Mouse (Mus musculus): ENCODE results near the gene Rtn4r. TPM values are rescaled to one million over a fixed set of nuclear protein-coding genes. Genes with fewer than 3 reads are reported as not detected.

The Rtn4r gene
- polyA plus RNA-seq, 1 experiment, result not detected

DNA sequence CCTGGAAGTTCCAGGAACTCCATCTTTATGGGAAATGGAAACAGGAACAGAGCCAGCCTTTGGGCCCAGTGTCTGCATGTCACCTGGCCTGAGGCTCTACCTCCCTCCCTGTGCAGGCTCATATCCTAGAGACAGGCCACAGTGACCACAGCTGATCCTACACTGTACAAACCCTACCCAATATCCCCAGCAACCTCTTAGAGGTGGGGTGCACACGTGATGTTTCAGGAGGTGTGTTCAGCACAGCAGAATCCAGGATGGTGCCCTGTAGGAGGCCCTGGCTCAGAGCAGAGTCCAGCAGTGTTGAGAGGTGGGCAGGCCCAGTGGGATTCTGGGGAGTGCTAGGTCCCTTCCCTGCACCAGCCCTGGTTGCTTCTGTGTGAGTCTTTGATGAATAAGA is 4.0 kb upstream of the Rtn4r start:
- Histone ChIP-seq H3K4me3 (ENCODE audit: insufficient read depth, low read length) (no peak overlapping the region), H3K4me1 (ENCODE audit: control insufficient read depth, insufficient read depth, low read length) (peaks cover 12% of the 10 kb centered on the region), H3K27ac (ENCODE audit: insufficient read depth, low read depth, low read length) (no peak overlapping the region)
- no peak for TF ChIP-seq CTCF (IDR thresholded peaks at IDR 0.05; ENCODE audit: low read depth, low read length)
- no peak for TF ChIP-seq POLR2A (IDR thresholded peaks at IDR 0.05; ENCODE audit: borderline replicate concordance, low read depth, low read length)

DNA sequence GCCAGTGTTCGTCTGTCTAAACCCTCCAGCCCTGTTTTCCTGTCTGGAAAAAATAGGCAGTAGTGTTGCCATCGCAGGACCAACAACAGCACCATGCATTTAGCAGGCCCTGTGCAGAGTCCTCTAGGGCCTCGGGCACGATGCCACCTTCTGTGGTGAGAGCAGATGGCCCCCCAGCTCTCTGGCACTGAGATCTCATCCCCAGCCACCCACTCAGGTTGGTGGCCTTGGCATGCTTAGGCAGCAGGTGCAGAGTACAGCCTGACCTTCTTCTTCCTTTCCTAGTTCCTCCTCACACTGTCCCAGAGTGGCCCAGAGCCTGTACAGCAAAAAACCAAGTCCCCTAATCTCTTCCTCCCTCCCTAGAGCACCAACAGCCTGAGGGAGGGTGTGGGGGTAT is 3.4 kb upstream of the Rtn4r start:
- Histone ChIP-seq H3K4me3 (ENCODE audit: insufficient read depth, low read length) (no peak overlapping the region), H3K4me1 (ENCODE audit: control insufficient read depth, insufficient read depth, low read length) (peaks cover 10% of the 10 kb centered on the region; the same call in 1 of the 2 replicates), H3K27ac (ENCODE audit: insufficient read depth, low read depth, low read length) (no peak overlapping the region)
- TF ChIP-seq POLR2A (IDR thresholded peaks at IDR 0.05; ENCODE audit: borderline replicate concordance, low read depth, low read length) (no peak), CTCF (IDR thresholded peaks at IDR 0.05; ENCODE audit: low read depth, low read length) (no peak)

DNA sequence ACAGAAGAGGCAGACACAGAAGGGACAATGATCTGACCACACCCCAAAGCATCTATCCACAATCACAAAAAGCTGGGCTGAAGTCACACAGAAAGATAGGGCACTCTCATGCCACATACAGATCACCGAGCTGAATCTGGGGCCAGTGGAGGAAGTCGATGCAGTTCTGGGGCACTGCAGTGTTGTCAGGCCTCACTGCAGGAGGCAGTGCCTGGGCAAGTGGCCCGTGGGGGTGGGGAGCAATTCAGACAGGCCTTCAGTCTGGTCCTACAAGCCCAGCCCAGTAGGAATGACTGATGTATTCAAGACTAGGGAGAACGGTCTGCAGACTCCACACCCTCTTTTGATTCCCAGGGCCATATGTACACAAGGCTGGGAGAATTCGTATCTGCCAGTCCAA is 2.8 kb upstream of the Rtn4r start:
- H3K27ac ChIP-seq (ENCODE audit: insufficient read depth, low read depth, low read length), result no peak overlapping the region
- no peak for TF ChIP-seq CTCF (IDR thresholded peaks at IDR 0.05; ENCODE audit: low read depth, low read length)
- TF ChIP-seq POLR2A (IDR thresholded peaks at IDR 0.05; ENCODE audit: borderline replicate concordance, low read depth, low read length), result no peak
- no peak overlapping the region for H3K4me3 ChIP-seq (ENCODE audit: insufficient read depth, low read length)
- peaks cover 10% of the 10 kb centered on the region; the same call in 1 of the 2 replicates for H3K4me1 ChIP-seq (ENCODE audit: control insufficient read depth, insufficient read depth, low read length)

GRCm38 (mm10) chr16:18125131-18125530 is 2.3 kb upstream of the Rtn4r start:
- H3K4me3 ChIP-seq (ENCODE audit: insufficient read depth, low read length), result no peak overlapping the region
- peaks cover 13% of the 10 kb centered on the region for H3K4me1 ChIP-seq (ENCODE audit: control insufficient read depth, insufficient read depth, low read length)
- H3K27ac ChIP-seq (ENCODE audit: insufficient read depth, low read depth, low read length), result no peak overlapping the region
- TF ChIP-seq CTCF (IDR thresholded peaks at IDR 0.05; ENCODE audit: low read depth, low read length), result no peak
- no peak for TF ChIP-seq POLR2A (IDR thresholded peaks at IDR 0.05; ENCODE audit: borderline replicate concordance, low read depth, low read length)

GRCm38 (mm10) chr16:18126211-18126610 is 1.2 kb upstream of the Rtn4r start:
- Histone ChIP-seq H3K4me3 (ENCODE audit: insufficient read depth, low read length) (no peak overlapping the region), H3K4me1 (ENCODE audit: control insufficient read depth, insufficient read depth, low read length) (peaks cover 16% of the 10 kb centered on the region), H3K27ac (ENCODE audit: insufficient read depth, low read depth, low read length) (no peak overlapping the region)
- TF ChIP-seq POLR2A (IDR thresholded peaks at IDR 0.05; ENCODE audit: borderline replicate concordance, low read depth, low read length), result no peak

DNA sequence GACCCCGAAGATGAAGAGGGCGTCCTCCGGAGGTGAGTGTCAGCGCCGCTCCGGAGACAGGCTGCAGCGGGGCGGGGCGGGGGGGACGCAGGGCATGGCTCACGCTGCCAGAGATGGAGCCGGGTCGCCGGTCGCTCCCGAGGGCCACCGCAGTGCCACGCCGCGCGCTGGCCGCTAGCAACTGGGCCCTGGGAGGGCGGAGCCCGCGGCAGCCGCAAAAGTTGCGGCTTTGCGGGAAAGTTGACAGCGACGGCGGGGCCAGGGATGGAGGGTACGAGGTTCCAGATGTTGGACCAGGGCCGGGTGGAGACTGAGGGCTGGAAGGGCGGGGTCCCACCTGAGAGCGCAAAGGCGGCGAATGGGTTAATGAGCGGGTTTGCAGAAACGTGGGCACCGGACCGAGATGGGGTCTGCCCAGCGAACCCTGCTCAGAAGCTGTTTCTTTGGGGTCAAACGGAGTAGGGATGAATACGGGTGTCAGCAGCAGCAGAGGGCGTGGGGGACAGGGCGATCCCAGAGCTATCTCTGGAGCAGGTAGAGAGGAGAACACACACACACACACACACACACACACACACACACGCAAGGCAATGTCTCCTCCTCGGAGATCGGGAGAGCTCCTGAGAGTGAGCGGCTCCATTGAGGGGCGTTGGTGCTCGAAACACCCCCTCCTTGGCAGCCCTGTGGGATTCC is 575 bp downstream of the Rtn4r start:
- TF ChIP-seq CTCF (IDR thresholded peaks at IDR 0.05; ENCODE audit: low read depth, low read length) (no peak), POLR2A (IDR thresholded peaks at IDR 0.05; ENCODE audit: borderline replicate concordance, low read depth, low read length) (no peak)
- Histone ChIP-seq H3K4me3 (ENCODE audit: insufficient read depth, low read length) (peak overlapping the region; percentile 55), H3K27ac (ENCODE audit: insufficient read depth, low read depth, low read length) (no peak overlapping the region), H3K4me1 (ENCODE audit: control insufficient read depth, insufficient read depth, low read length) (peaks cover 16% of the 10 kb centered on the region)

DNA sequence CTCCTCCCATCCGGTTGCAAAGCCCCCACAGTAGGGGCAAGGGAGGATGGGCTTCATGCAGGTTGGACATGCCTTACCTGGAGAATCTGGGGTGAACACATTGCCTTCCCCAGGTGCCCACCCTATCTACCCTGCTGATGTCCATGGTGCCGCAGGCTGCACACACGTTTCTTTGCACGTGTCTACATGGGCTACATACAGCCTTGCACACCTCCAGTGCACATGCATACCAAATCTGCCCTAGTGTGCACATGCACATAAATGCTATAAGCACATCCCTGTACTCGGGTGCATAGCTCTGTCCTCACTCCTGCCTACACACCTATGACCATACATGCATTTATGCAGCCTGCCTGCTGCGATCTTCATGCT is 1.1 kb downstream of the Rtn4r start:
- TF ChIP-seq CTCF (IDR thresholded peaks at IDR 0.05; ENCODE audit: low read depth, low read length), result no peak
- no peak for TF ChIP-seq POLR2A (IDR thresholded peaks at IDR 0.05; ENCODE audit: borderline replicate concordance, low read depth, low read length)
- no peak overlapping the region for H3K4me3 ChIP-seq (ENCODE audit: insufficient read depth, low read length)
- peaks cover 16% of the 10 kb centered on the region for H3K4me1 ChIP-seq (ENCODE audit: control insufficient read depth, insufficient read depth, low read length)
- H3K27ac ChIP-seq (ENCODE audit: insufficient read depth, low read depth, low read length), result no peak overlapping the region

- Histone ChIP-seq H3K4me3 (ENCODE audit: insufficient read depth, low read length) (no peak overlapping the region), H3K4me1 (ENCODE audit: control insufficient read depth, insufficient read depth, low read length) (peaks cover 10% of the 10 kb centered on the region), H3K27ac (ENCODE audit: insufficient read depth, low read depth, low read length) (no peak overlapping the region)
- TF ChIP-seq CTCF (IDR thresholded peaks at IDR 0.05; ENCODE audit: low read depth, low read length) (no peak), POLR2A (IDR thresholded peaks at IDR 0.05; ENCODE audit: borderline replicate concordance, low read depth, low read length) (no peak)
Observed at GRCm38 (mm10) chr16:18129413-18129812, 2.0 kb downstream of the Rtn4r start.

DNA sequence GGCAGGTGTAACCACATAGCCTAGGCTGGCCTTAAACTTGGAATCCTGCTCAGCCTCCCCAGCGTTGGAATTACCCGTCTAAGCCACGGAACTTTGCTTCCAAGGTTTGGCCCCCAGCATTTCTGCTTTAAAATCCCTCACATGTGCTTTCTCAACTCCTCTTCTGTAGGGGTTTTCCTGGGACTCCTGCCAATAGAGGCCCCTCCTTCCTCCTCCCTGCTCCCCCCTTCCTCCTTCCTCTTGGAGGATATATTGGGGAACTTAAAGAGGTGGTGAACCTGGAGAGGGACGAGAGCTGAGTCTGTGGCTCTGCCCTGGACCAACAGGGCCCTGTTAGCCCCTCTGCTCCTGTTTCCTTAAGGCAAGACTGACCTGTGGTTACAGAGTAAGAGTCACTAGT is 2.8 kb downstream of the Rtn4r start:
- H3K4me1 ChIP-seq (ENCODE audit: control insufficient read depth, insufficient read depth, low read length), result peaks cover 6% of the 10 kb centered on the region
- no peak overlapping the region for H3K4me3 ChIP-seq (ENCODE audit: insufficient read depth, low read length)
- no peak for TF ChIP-seq CTCF (IDR thresholded peaks at IDR 0.05; ENCODE audit: low read depth, low read length)
- no peak for TF ChIP-seq POLR2A (IDR thresholded peaks at IDR 0.05; ENCODE audit: borderline replicate concordance, low read depth, low read length)
- no peak overlapping the region for H3K27ac ChIP-seq (ENCODE audit: insufficient read depth, low read depth, low read length)

GRCm38 (mm10) chr16:18130705-18131104 is 3.3 kb downstream of the Rtn4r start:
- H3K4me3 ChIP-seq (ENCODE audit: insufficient read depth, low read length), result no peak overlapping the region
- TF ChIP-seq CTCF (IDR thresholded peaks at IDR 0.05; ENCODE audit: low read depth, low read length) (no peak), POLR2A (IDR thresholded peaks at IDR 0.05; ENCODE audit: borderline replicate concordance, low read depth, low read length) (no peak)
- no peak overlapping the region for H3K27ac ChIP-seq (ENCODE audit: insufficient read depth, low read depth, low read length)
- peaks cover 6% of the 10 kb centered on the region for H3K4me1 ChIP-seq (ENCODE audit: control insufficient read depth, insufficient read depth, low read length)
